ENCODE assay signal across 8 mouse cellular contexts in the genomic region with DNA sequence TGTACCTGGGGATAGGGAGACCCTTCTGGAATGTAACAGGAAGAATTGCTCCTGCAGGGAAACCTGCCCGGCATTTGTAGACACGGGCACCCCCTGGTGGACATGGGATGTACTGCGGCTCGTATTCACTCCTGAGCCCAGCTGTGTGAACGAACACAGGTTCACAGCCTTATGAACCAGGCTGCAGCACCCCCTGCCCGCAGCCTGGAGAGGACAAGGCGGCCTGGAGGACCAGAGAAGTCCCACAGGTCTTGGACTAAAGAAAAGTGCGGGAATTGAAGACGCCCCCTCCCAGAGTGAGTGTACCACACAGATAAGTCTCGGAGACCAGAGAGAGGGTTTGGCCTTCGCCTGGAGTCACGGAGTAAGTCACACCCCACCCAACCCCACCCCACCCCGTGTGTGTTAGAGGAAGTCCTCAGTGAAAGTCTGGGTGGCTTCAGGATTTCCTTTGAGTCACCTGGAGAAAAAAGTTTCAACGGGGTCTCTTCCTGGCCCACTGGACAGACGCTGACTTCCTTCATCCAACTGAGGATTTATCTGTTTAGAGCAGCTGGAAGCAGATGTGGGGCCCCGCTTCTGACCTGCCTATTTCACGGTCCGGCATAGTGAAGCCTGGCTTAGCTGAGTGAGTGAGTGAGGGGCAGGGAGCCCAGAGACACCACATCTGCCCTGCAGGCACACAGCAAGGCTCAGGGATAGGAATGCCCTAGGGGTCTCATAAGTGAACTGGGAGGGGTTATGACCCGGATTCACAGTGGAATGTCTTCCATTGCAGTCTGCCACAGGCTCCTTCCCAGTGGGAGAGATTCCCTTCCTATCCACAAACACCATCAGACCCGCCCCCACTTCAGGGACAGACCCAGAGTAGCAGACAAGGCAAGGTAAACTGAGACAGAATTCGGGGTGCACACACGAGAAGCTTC. TPM values are rescaled to one million over a fixed set of nuclear protein-coding genes. Genes with fewer than 3 reads are reported as not detected.
DNase-seq lines count a peak whose midpoint lies in the region; ATAC-seq lines count a peak whose summit lies in the region.

No protein-coding gene starts in this region.

- peak; percentile 96 for DNase-seq in forebrain, embryonic 11.5 days (ENCODE audit: low spot score)
- peak; percentile 89 for DNase-seq in embryo, embryonic 11 days
- peak; percentile 73 to 89 for DNase-seq in heart, adult 9 months (ENCODE audit: low spot score in 2 of 2)
- peak; percentile 94 for DNase-seq in liver
- DNase-seq in monocyte, adult 2 months (ENCODE audit: low read depth in 1 of 2, low spot score in 2 of 2) = peak; percentile 74 to 84
- peak; percentile 78 to 87 for DNase-seq in spleen, postnatal 36 days (ENCODE audit: low spot score in 2 of 2)

- no peaks in the 10 kb centered on the region for H3K36me3 ChIP-seq in forebrain, embryonic 11.5 days (ENCODE audit: control insufficient read depth, insufficient read depth, low read length)
- H3K36me3 ChIP-seq in forebrain, embryonic 13.5 days (ENCODE audit: poor library complexity, severe bottlenecking) = 0 out of 2 replicates have a peak, but pooled peaks cover 4% of the 10 kb centered on the region
- H3K36me3 ChIP-seq in kidney, embryonic 15.5 days = no peaks in the 10 kb centered on the region

- peaks cover 5% of the 10 kb centered on the region; the same call in 1 of the 2 replicates for H3K4me1 ChIP-seq in forebrain, embryonic 11.5 days (replicated peaks; ENCODE audit: control insufficient read depth, insufficient read depth, low read length)
- peaks cover 27% of the 10 kb centered on the region for H3K4me1 ChIP-seq in forebrain, embryonic 13.5 days
- H3K4me1 ChIP-seq in kidney, embryonic 15.5 days = peaks cover 27% of the 10 kb centered on the region

- no peak overlapping the region for H3K27ac ChIP-seq in forebrain, embryonic 11.5 days (ENCODE audit: low read depth, low read length)
- no peak overlapping the region for H3K27ac ChIP-seq in forebrain, embryonic 13.5 days
- H3K27ac ChIP-seq in kidney, embryonic 15.5 days = peak overlapping the region; percentile 92

- H3K9ac ChIP-seq in forebrain, embryonic 11.5 days (ENCODE audit: low read length) = no peak overlapping the region
- no peak overlapping the region for H3K9ac ChIP-seq in forebrain, embryonic 13.5 days
- no peak overlapping the region for H3K9ac ChIP-seq in kidney, embryonic 15.5 days

- H3K4me2 ChIP-seq in forebrain, embryonic 11.5 days (ENCODE audit: low read depth, low read length, severe bottlenecking) = no peak overlapping the region
- H3K4me2 ChIP-seq in forebrain, embryonic 13.5 days = no peak overlapping the region
- peak overlapping the region; percentile 34 for H3K4me2 ChIP-seq in kidney, embryonic 15.5 days

- no peaks in the 10 kb centered on the region for H3K9me3 ChIP-seq in forebrain, embryonic 11.5 days (ENCODE audit: control insufficient read depth, low read length)
- no peaks in the 10 kb centered on the region for H3K9me3 ChIP-seq in forebrain, embryonic 13.5 days (replicated peaks)
- H3K9me3 ChIP-seq in kidney, embryonic 15.5 days (replicated peaks) = no peaks in the 10 kb centered on the region

- no peak overlapping the region for H3K4me3 ChIP-seq in forebrain, embryonic 11.5 days (ENCODE audit: low read depth, low read length)
- H3K4me3 ChIP-seq in forebrain, embryonic 13.5 days = no peak overlapping the region
- no peak overlapping the region for H3K4me3 ChIP-seq in kidney, embryonic 15.5 days (replicated peaks)

- WGBS in forebrain, embryonic 11.5 days = 44% methylated on average over 22 of the region's 22 CpGs
- WGBS in forebrain, embryonic 13.5 days = 43% methylated on average over 22 of the region's 22 CpGs
- WGBS in kidney, embryonic 15.5 days = 32% methylated on average over 22 of the region's 22 CpGs

- no peak for ATAC-seq in forebrain, embryonic 11.5 days (replicated peaks; ENCODE audit: low FRiP score)
- ATAC-seq in forebrain, embryonic 13.5 days = no peak
- ATAC-seq in kidney, embryonic 15.5 days (replicated peaks; ENCODE audit: low FRiP score) = peak; percentile 13

- no peaks in the 10 kb centered on the region for H3K27me3 ChIP-seq in forebrain, embryonic 11.5 days (ENCODE audit: control insufficient read depth, insufficient read depth, low read length)
- 0 out of 2 replicates have a peak, but pooled peaks cover 4% of the 10 kb centered on the region for H3K27me3 ChIP-seq in forebrain, embryonic 13.5 days
- H3K27me3 ChIP-seq in kidney, embryonic 15.5 days = 0 out of 2 replicates have a peak, but pooled peaks cover 3% of the 10 kb centered on the region

RNA-seq across cellular contexts. Expression of a gene that starts 1.9 kb away (rescaled TPM):
- 6.3 and 7.2 TPM in 2 replicates for polyA plus RNA-seq in forebrain, embryonic 11.5 days (2014; fragmentation: Nextera tagmentation; extraction: Ambion mirVana)
- 5.6 and 5.7 TPM in 2 replicates for polyA plus RNA-seq in forebrain, embryonic 13.5 days (2015; fragmentation: Nextera tagmentation; extraction: Ambion mirVana)
- polyA plus RNA-seq in kidney, embryonic 15.5 days (2015; fragmentation: Nextera tagmentation; extraction: Ambion mirVana) = 5.0 and 6.5 TPM in 2 replicates

RNA-seq across cellular contexts. Expression of a gene that starts 21.6 kb away (rescaled TPM):
- 9.0 and 13.4 TPM in 2 replicates for polyA plus RNA-seq in forebrain, embryonic 11.5 days (2014; fragmentation: Nextera tagmentation; extraction: Ambion mirVana)
- 11.2 and 13.5 TPM in 2 replicates for polyA plus RNA-seq in forebrain, embryonic 13.5 days (2015; fragmentation: Nextera tagmentation; extraction: Ambion mirVana)
- polyA plus RNA-seq in kidney, embryonic 15.5 days (2015; fragmentation: Nextera tagmentation; extraction: Ambion mirVana) = 2.6 and 2.9 TPM in 2 replicates

RNA-seq across cellular contexts. Expression of a gene that starts 32.3 kb away (rescaled TPM):
- 165 and 176 TPM in 2 replicates for polyA plus RNA-seq in forebrain, embryonic 11.5 days (2014; fragmentation: Nextera tagmentation; extraction: Ambion mirVana)
- polyA plus RNA-seq in forebrain, embryonic 13.5 days (2015; fragmentation: Nextera tagmentation; extraction: Ambion mirVana) = 169 and 179 TPM in 2 replicates
- 115 and 123 TPM in 2 replicates for polyA plus RNA-seq in kidney, embryonic 15.5 days (2015; fragmentation: Nextera tagmentation; extraction: Ambion mirVana)

RNA-seq across cellular contexts. Expression of a gene that starts 33.2 kb away (rescaled TPM):
- polyA plus RNA-seq in forebrain, embryonic 11.5 days (2014; fragmentation: Nextera tagmentation; extraction: Ambion mirVana) = not detected in 2 replicates
- polyA plus RNA-seq in forebrain, embryonic 13.5 days (2015; fragmentation: Nextera tagmentation; extraction: Ambion mirVana) = 0.09 TPM in 1 of 2 replicates, not detected in the other
- 0.09 and 0.12 TPM in 2 replicates for polyA plus RNA-seq in kidney, embryonic 15.5 days (2015; fragmentation: Nextera tagmentation; extraction: Ambion mirVana)

RNA-seq across cellular contexts. Expression of a gene that starts 36.6 kb away (rescaled TPM):
- 15.9 and 17.4 TPM in 2 replicates for polyA plus RNA-seq in forebrain, embryonic 11.5 days (2014; fragmentation: Nextera tagmentation; extraction: Ambion mirVana)
- 15.8 and 16.0 TPM in 2 replicates for polyA plus RNA-seq in forebrain, embryonic 13.5 days (2015; fragmentation: Nextera tagmentation; extraction: Ambion mirVana)
- polyA plus RNA-seq in kidney, embryonic 15.5 days (2015; fragmentation: Nextera tagmentation; extraction: Ambion mirVana) = 12.9 and 18.1 TPM in 2 replicates
